Mouse (Mus musculus) regulatory T cell (primary cell): ENCODE results near the gene Il10ra.

Source experiments
- in situ Hi-C: fragments of 300-600 bp; cut with MboI, MseI; formaldehyde crosslinking; loops from one replicate; pipeline ENCODE4 v1.15.1; 2025; ENCODE audit warnings: high pct_unique_total_duplicates

Gene Il10ra

DNA sequence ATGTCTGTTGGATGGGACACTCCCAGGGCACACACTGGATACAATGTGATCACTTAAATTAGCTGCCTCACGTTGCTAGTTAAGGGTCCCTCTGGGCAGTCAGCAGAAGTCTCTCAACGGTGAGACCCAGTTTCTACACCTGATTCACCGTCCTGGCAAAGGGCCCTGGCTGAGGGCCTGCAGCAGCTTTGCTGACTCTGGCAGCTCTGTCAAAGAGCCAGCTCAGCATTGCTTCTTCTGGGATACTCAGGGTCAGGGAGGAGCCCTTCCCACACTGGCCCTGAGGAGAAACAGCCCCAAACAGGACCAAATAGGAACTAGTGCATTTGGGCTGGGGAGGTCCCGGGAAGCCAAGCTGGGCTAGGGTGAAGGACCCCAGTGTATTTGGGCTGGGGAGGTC lies 7.5 kb downstream of the Il10ra start:
- in situ Hi-C loops: no loop called here

DNA sequence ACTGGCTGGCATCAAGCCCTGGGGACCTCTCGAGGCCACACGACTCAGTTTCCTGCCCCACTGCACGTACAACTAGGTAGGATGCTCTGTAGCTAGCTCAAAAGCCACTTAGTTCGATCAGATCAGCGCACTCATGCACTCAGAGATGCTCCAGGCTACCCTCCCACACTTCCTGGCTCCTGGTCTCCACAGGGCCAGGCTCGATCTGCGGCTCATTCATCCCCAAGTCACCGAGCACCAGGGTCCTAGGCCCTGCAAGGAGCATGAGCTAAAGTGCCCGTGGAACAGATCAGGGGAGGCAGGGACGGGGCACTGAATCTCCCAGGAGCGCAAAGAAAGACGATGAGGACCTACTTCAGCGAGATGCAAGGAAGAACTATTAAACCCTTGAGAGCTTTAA lies 9.9 kb downstream of the Il10ra start:
- in situ Hi-C loops: no loop called here

DNA sequence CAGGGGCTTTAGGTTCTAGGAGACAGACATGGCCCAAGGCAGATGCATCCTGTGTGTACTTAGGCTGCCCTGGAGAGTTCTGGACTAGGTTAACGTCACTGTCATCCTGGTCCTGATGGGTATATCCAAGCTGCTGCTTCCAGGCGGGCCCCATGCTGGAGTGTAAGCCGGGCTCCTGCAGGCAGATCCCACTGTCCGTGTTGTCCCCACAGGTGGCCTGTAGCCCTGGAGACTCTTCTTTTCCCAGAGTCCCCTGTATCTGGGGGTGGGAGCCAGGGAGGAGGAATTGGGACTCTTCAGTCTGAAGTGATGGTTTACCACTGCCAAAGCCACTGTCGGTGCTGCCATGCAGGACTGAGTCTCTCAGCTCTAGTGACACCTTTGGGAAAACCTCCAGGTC lies 13.0 kb downstream of the Il10ra start:
- in situ Hi-C loops: no loop called here

DNA sequence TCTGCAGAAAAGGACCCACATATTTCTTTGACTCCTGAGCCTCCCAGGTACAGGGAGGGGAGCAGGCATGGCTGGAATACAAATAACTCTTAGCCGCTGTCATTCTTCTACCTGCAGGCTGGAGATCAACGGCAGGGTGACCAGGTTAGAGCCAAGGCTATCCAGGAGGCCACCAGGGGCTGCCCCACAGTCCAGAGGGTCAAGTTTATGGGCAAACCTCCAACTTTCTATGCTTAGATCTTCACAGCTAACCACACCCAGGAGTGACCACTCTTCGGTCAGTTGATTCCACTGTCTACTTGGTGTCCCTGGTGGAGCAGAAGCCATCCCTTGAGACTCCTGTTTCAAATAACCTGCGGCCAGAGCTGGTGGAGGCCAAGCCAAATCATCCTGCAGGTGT lies 13.5 kb downstream of the Il10ra start:
- in situ Hi-C loops: no loop called here

DNA sequence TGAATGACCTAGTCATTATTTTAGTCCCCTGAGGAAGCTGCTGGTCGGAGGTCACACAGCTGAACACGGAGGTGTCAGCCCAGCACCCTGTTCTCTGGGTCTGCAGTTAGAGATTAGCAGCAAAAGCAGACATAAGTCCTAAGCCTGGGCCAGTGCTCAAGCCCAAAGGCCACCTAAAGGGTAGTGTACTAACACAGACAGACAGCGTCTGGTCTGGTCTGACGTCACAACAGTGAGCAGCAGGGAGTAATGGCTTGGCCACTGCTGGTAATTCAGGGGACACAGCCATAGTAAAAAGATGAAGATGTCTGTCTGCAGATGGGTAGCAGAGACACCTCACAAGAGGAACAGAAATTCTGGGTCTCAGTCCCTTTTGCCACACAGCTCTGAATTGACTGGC lies 14.3 kb downstream of the Il10ra start:
- in situ Hi-C loops: no loop called here

DNA sequence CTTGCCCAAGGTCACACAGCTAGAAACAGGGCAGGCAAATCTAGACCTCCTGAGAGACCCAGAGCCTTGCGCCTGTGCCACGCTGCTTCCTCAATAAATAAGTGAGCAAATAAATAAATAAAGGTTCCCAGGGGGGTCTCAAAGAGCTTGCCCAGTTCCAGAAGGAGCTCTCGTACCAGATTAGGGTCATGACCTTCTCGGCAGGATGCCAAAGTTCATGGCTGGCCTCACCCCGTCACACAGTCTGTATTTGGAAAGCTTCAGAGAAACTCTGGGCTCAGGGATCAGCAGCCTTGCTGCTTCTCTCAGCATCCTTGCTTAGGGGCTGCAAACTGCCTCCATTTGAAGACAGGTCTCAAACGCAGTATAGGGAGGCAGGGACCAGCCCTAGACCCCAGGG lies 14.9 kb downstream of the Il10ra start:
- in situ Hi-C loops: no loop called here

DNA sequence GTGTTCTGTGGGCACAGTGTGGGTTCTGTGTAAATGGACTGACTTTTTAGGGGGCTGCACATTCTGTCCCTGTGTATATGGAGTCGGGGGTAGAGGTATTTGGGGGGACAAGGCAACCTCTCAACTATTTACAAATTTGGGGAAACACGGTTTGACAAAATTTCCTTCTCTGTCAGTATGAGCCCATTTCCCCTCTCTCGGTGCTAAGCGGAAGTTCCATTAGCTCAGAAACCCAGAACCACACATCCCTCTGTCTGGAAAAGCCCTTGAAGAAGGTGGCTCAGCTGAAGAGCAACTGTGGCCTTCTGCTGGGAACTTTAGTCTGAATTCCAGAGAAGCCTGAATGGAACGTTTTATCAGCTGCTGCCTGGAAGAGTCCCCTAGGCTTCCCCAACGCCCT lies 16.6 kb downstream of the Il10ra start:
- in situ Hi-C loops: no loop called here

DNA sequence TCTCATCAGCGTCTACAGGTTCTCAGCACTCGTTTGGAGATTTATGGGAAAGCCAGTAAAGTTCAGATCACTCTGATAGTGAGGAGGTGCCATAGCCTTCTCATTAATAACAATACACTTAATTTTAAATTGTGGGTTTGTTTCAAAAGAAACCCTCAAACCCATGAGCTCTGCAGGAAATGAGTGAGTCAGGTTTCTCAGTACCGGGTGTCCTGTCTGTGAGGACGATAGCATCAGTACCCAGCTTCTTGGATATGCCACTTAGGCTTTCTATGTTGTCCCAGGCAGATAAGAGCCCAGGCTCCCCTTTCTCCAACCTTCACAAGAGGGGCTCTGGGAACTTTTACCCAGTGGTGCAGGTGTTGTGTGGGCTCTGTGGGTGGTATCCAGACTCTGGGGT lies 17.0 kb downstream of the Il10ra start:
- in situ Hi-C loops: no loop called here

DNA sequence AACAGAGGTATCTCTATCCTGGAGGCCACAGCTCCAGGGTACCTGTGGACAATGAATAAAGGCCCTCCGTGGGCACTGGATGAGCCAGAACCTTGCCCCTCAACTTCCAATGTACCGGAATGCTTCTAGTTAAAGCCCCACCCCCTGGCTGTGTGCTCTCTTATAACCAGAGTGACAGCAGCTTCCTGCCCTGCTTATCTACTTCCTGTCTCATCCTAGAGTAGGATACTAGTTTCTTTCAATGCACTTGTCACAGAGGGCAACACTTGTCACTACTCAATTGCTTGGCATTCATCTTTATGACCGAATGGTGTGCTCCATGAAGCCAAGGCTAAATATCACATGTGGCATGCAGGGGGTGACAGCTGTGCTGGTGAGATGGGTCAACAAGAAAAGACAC lies 17.7 kb downstream of the Il10ra start:
- in situ Hi-C loops: no loop called here

DNA sequence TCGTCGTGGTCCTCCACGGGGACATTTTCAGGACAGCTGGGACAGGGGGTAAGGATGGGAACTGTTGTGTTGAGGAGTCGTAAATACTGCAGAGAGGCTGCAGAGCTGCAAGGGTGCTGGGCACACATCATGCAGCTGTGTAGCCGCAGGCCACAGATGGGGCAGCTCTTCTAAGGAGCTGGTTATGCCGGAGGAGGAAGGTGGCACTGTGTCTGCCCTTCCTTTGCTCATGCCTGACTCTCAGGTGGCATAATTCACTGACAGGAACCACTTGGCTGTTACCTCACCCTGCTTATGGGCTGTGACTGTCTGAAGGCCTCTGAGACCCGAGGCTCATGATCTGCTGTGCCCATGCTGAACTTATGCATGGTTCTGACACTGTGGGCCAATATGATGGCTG lies 18.6 kb downstream of the Il10ra start:
- in situ Hi-C loops: no loop called here

DNA sequence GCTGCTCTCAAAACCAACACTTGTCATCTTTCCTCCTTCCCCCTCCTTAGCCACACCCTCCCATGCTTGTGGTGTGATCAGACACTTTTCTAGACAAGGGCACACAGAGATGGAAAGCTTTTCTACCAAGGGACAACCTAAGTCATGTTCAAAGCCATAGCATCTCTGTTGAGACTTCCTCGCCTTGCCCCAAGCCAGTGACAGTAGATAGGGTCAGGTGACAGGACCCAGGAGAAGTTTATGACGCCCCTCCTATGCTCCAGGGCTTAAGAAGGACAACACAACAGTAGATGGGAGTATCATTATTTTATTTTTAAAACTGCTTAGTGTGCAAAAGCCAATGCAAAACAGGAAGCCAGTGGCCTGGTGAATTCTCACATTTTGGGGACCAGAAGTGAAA lies 21.4 kb downstream of the Il10ra start:
- in situ Hi-C loops: no loop called here

DNA sequence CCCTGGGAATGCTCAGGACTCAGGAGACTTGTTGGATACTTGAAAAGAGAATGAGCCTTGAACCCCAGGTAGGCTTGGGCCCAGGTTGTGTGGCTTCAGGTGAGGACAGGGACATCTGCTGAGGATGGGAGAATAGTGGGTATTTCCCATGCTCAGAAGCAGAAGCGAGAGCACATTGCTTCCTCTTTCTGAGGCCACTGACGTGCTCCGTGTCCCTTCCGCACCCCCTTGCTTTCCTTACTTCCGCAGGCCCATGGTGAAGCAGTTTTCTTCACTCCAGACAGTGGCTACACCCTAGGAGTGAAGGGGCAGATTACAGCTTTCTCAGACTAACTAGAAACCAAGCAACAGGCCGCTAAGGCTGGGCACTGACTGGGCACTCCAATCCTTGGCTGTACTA lies 22.9 kb downstream of the Il10ra start:
- in situ Hi-C loops: no loop called here

DNA sequence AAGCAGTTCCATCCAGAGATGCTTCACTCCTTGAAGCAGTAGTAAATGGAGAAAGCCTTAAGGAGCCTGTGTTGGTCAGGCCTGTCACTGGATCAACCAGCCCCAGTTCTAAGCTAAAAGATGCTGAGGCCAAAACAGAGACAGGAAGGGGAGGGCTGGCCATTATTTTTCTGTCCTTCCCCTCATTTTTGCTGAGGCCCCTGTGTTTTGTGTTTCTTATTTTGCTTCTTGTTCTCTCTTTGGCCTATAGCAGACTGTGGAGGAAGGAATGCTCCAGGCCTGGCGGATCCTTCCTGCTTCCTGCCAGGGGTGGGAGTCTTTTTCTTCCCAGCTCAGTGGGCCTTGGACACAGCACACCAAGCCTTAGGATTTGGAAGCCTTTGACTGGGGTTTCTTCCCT lies 23.5 kb downstream of the Il10ra start:
- in situ Hi-C loops: no loop called here

DNA sequence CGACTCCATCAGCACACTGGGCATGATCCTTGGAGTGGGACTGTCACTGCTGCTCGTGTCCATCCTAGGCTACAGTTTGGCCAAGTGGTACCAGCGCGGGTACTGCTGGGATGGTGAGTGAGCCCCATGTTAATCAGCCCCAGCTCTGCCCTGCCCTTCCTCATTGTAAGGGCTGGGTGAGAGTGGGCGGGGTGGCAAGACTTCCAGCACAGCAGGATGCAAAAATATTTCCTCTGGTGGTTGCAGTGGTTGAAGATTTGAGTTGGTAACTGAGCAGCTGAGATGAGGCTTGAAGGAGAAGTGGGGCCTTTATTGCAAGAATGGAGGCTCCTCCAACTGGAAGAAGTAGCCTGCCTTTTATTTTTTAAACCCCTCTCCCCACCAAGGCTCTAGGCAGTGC lies 27.6 kb downstream of the Il10ra start:
- in situ Hi-C loops: no loop called here

DNA sequence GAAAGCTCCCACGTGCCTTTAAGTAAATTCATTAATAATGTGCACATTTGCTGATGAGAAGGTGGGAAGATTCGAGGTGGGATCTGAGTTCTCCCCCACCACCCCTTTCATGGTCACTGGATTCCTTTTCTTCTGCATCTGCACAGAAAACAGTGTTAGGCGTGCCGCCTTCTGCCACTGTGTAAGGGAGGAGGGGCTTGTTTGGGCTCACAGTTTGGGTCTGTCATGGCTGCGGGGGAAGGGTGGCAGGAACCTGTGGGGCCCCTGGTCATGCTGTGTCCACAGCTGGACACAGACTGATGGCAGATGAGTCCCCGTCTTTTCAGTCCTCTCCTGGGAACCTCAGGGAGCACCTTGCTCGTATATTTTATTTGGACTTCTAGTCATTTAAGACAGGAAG lies 32.2 kb downstream of the Il10ra start:
- in situ Hi-C loops: no loop called here

DNA sequence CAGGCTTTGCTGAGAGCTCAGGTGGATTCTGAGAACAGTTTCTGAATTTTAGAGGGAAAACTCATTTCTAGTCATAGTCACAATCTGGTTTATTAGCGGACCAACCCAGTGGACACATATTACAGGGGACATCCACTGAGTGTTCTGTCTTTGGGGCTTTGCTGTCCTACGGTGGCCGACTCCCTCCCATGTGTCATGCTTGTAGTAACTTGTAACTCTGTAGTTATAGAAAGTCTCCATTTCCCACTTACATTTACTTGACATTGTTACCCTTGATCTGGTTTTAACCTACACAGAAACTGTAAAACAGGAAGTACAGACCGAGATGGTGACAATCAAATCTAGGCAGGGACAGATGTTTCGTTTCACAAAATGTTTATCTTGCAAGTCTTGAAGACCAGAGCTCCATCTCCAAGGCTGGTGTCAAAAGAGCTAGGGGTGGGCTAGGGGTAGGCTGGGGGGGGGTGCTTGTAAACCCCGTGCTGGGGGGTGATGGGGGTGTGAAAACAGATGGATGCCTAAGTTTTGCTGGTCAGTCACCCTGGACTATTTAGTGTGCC lies 33.2 kb downstream of the Il10ra start:
- in situ Hi-C loops: no loop called here

DNA sequence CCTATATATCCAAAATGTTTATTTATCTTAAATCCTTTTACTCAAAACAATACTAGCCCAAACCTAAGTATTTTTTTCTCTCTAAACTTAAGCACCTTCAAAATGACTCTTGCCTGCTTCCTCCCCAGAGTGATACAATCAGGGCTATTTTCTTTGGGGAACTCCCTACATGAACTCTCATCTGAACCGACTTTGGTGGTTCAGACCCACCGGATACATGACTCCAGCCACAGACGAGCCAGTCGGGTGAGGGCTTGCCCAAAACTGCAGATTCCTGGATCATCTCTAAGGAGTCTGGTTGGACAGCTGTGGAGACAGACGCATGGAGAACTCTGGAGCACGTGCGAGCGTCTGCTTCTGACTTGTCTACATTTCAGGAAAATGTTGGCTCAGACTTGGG lies 39.6 kb downstream of the Il10ra start:
- in situ Hi-C loops: no loop called here

DNA sequence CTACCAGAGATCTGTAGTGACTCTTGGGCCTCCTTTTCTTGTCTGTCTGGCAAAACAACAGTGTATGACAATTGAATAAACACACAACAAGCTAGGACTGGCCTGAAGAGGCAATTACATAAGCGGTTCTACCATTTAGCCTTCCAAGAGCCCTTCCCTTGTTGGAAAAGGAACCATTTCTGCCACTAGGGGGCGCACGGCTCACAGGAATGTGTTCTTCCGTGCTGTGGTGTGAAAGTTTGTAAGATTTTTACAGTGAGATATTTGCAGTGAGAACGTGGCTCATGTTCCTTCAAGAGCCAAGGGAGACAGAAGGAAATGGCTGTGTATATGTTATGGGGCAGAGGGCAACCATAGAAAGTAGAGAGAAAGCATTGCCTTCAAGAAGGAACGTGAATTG lies 47.4 kb downstream of the Il10ra start:
- in situ Hi-C loops: loop anchor here (5.0 kb wide), 2 partner anchors 81 to 171 kb away; no protein-coding TSS in a partner anchor

DNA sequence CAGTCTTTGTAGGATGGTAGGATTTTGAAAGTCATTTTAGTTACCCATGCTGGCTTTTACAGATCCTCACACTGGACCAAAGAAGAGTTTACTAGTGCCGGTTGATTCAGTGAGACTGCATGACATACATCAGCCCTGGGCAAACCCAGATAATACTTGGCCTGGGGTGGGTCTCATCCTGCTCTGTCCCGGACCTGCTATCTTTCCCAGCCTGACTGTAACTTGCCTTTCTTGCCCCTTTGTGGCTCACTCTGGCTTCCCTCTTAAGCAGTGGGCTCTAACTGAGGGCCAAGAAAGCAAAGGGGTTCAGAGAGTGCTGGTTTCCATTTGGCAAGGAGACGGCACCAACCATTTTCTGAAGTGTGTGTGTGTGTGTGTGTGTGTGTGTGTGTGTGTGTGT lies 49.3 kb downstream of the Il10ra start:
- in situ Hi-C loops: loop anchor here (5.0 kb wide), 2 partner anchors 83 to 173 kb away; no protein-coding TSS in a partner anchor

DNA sequence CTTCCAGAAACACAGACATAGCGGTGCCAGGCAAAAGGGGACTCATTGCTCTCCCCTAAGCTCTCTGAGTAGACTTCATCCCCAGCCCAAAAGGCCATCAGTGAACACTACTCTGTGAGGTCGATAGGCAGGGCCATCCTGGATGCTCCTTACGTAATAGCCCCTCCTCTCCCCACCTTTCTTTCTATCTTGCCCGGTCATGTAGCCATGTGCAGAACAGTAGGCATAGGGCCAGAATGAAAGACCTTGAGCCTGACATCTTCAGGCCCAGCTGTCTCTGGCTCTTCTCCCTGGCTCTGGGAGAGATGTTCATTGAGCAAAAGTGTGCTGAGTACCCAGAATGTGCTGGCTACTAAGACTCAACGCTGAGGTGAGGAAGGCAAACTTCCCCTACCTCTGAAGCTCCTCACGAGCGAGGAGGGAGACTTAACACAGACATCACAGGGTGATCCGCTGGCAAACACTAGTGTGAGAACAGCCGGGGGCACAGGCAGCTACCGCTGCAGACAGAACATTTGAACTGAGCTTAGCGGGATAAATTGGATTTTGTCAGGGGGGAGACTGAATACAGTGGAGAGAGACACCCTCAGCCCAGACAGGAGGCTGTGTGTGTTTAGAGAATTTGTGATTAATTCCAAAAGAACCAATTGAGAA lies 53.3 kb downstream of the Il10ra start:
- in situ Hi-C loops: no loop called here

DNA sequence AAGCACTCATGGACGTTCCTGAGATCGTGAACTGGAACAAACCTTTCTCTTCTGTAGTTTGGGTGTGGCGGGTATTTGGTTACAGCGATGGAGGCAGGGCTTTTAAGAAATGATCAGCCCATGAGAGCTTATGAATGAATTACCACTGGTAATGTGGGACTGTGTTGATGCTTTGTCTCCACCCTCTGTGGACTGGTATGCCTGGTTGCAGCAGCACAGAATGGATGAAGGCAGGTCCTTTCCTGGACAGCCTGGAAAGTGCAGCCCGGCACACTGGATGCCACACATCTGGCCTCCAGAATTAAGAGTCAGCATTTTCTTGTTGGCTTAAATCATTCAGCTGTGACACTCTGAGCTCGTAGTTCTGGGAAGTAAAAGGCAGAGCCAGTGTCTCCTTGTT lies 56.9 kb downstream of the Il10ra start:
- in situ Hi-C loops: no loop called here

DNA sequence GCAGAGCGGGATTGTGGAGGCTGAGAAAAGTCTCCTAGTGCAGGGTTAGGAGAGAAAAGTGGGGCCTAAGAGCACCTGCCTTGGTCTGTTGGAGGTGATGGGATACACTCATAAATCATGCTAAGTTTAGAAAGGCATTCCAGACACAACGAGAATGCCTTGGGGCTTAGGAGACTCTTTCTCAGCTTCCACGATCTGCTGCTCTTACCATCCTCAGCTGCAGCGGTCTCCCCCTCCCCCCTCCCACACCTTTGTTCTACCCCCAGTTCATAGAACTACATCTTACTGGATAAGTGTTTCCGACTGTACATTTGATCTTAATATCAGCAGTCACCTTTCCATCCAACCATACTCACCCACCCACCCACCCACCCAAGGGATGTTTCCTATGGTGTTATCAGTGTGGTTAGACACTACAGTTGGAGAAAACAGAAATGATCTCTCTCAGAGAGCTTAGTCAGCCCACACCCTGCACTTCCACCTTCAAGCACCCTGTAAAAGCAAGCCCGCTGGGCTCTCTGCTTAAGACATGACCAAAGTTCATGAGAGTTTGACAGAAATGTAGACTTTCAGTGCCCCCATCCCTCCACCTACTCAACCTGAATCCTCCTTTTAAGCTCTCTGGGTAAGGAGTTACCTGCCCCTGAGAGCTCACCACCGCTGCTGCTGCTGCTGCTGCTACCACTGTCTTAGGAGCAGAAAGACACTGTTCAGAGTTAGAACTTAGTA lies 61.8 kb downstream of the Il10ra start:
- in situ Hi-C loops: no loop called here

DNA sequence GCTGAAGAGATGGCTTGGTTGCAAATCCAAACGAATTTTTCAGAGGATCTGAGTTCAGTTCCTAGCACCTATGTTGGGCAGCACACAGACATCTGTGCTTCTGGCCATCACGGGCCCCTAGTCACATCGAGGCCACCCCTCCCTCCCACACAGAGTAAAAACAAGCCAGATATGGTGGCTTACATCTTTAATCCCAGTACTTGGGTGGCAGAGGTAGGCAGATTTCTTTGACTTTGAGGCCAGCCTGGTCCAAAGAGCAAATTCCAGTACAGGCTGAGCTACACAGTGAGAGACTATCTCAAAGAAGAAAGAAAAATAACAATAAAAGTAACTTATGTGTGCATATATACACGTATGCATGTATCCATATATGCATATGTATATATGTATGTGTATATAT lies 62.8 kb downstream of the Il10ra start:
- in situ Hi-C loops: no loop called here
